Mouse (Mus musculus): ENCODE measurements around the gene Agpat3.

- TF ChIP-seq CTCF (IDR thresholded peaks at IDR 0.05; ENCODE audit: control insufficient read depth, insufficient read depth, low read length) (no peak), POLR2A (IDR thresholded peaks at IDR 0.05; ENCODE audit: borderline replicate concordance, control insufficient read depth, low read depth, low read length) (no peak; the same call in 1 of the 2 replicates)
Measured at GRCm38 (mm10) chr10:78351887-78352665, at the start of gene Agpat3.
